Mouse (Mus musculus): ENCODE measurements around the gene Cnih4. TPM values are rescaled to one million over a fixed set of nuclear protein-coding genes. Genes with fewer than 3 reads are reported as not detected.
A peak's percentile ranks its signal among the peaks of the same experiment; 100 is the strongest.

Gene Cnih4
- polyA plus RNA-seq, 1 experiment from 2014 or later: 111 TPM

DNA sequence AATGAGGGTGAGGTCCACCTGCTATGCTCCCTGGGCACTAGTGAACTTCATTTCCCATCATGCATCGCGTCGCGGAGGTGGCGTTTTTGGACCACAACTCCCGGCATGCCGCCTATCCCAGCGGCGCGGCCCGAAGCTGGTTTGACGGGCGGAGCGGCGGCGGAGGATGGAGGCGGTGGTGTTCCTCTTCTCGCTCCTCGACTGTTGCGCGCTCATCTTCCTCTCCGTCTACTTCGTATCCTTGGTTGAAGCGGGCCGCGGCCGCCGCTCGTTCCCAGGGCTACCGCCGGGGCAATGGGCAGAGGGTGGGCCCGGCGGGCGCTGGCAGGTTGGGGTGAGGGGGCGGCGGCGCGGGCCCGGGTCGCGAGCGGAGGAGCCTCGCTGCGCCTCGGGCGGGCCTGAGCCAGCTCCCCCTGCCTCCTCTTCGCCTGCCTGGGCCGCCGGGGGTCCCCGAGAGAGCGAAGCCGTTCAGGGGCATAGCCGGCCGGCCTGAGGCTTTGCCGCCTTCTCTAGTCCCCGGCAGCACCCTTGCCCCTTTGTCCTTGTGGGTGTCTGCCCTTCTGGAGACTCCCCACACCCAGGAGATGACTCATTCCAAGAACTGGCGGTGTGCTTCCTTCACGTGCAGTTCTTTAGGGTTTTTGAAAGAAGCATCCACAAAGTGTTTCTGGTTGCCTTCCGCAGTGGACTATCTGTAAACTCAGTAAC, 6.5 kb downstream of the Cnih4 start:
- Histone ChIP-seq H3K27me3 (ENCODE audit: low read depth, poor library complexity, severe bottlenecking) (no peaks in the 10 kb centered on the region), H3K27ac (peak overlapping the region; percentile 95), H3K4me1 (peaks cover 15% of the 10 kb centered on the region), H3K36me3 (peaks cover 28% of the 10 kb centered on the region), H3K9me3 (replicated peaks) (no peaks in the 10 kb centered on the region), H3K4me3 (peak overlapping the region; percentile 95)
- under 1% methylated on average over 59 of the region's 59 CpGs for WGBS
- DNase-seq (ENCODE audit: low spot score): peak; percentile 93

DNA sequence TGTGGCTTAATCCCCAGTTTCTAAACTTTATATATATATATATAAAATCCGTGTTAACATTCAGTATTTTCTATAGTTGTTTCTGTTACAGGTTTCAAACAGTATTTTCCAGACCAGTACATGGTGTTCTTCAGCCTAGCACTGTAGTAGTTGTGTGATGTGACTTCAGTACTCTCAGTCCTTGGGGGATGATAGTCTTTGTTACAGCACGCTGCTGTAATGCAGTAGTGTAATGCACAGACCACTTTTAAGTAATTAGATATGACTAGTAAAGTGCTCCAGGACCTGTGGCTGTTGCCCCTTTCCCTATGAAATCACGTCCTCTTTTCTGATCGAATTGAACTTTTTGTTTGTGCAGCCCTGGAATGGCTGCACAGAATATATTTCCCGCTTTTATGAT, 7.0 kb downstream of the Cnih4 start:
- Histone ChIP-seq H3K27ac (peak overlapping the region; percentile 95), H3K4me3 (peak overlapping the region; percentile 95), H3K27me3 (ENCODE audit: low read depth, poor library complexity, severe bottlenecking) (no peaks in the 10 kb centered on the region), H3K4me1 (peaks cover 14% of the 10 kb centered on the region), H3K9me3 (replicated peaks) (no peaks in the 10 kb centered on the region), H3K36me3 (peaks cover 34% of the 10 kb centered on the region)
- DNase-seq (ENCODE audit: low spot score): no peak
- whole genome bisulfite sequencing: 51% methylated on average over 5 of the region's 5 CpGs

DNA sequence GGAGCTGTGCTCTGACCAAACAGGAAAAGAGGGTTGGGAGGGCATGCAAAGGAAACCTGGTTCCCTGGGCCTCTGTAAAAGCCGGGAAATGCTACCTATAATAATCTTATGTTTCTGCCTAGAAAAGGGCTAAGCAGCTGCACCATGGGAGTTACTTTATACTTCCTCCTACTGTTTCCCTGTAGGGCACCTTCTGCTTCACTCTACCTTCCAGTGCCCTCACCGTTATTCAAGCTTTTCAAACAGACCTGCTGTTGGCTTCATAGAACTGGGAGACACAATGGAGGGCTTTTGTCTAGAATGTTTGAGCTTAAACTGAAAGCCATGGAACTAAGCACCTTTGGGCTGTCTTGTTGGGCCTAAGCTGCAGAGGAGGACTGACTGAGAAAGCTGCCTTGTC, 23.3 kb downstream of the Cnih4 start:
- no peaks in the 10 kb centered on the region for H3K9me3 ChIP-seq (replicated peaks)
- H3K4me1 ChIP-seq: no peaks in the 10 kb centered on the region
- peaks cover 89% of the 10 kb centered on the region for H3K36me3 ChIP-seq
- no peak for DNase-seq (ENCODE audit: low spot score)
- WGBS: 90% methylated on average over 2 of the region's 2 CpGs
- H3K27me3 ChIP-seq (ENCODE audit: low read depth, poor library complexity, severe bottlenecking): no peaks in the 10 kb centered on the region
- H3K4me3 ChIP-seq: no peak overlapping the region
- H3K27ac ChIP-seq: no peak overlapping the region

DNA sequence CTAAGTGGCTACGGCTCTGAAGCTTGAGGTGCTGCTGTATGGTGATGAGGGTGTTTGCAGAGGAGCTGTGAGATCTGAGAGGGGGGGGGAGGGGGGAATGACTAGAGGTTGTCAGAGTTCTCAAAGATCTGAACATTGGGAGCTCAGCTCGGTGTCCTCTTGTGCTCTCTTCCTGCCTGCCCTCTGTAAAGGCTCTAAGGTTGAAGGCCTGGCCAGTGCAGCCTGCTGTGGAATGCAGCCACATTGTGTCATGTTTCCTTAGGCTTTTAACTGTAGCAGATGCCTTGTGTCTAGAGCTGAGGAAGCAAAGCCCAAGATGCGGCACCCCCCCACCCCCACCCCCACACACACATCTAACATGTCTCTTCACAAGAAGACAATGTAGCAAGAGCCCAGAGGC, 23.9 kb downstream of the Cnih4 start:
- no peak for DNase-seq (ENCODE audit: low spot score)
- Histone ChIP-seq H3K36me3 (peaks cover 85% of the 10 kb centered on the region), H3K9me3 (replicated peaks) (no peaks in the 10 kb centered on the region), H3K27me3 (ENCODE audit: low read depth, poor library complexity, severe bottlenecking) (no peaks in the 10 kb centered on the region), H3K27ac (no peak overlapping the region), H3K4me3 (no peak overlapping the region), H3K4me1 (no peaks in the 10 kb centered on the region)
- WGBS: 73% methylated on average over 3 of the region's 3 CpGs

DNA sequence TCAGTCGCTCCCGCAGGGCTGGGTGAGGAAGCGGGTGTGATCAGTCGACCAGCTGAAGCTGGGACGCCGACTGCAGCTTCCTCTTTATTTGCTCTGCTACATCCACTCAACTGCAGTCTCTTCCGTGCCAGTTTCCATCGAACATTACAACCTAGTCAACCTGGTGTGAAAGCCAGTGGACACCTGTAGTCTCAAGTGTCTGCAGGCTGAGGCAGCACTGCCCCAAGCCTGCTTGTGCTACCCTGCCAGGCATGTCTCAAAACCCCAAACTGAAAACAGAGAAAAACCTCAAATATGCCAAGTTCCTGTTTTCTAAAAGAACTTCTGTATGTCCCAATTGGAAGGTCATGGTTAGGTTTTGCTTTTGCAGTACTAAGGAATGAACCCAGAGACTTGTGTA, 25.7 kb downstream of the Cnih4 start:
- Histone ChIP-seq H3K4me3 (no peak overlapping the region), H3K9me3 (replicated peaks) (no peaks in the 10 kb centered on the region), H3K4me1 (no peaks in the 10 kb centered on the region), H3K27ac (no peak overlapping the region), H3K27me3 (ENCODE audit: low read depth, poor library complexity, severe bottlenecking) (no peaks in the 10 kb centered on the region), H3K36me3 (peaks cover 83% of the 10 kb centered on the region)
- WGBS: 83% methylated on average over 8 of the region's 8 CpGs
- no peak for DNase-seq (ENCODE audit: low spot score)

DNA sequence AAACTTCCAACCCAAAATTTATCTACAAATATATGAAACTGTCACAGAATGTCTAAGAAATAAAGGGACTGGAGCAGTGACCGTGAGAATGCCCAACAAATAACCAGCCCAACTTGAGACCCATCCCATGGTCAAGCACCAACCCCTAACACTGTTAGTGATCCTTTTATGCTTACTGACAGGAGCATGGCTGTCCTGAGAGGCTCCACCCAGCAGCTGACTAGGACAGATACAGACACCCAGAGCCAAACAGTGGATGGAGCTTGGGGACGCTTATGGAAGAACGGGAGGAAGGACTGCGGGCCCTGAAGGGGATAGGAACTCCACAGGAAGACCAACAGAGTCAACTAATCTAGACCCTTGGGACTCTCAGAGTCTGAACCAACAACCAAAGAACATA, 44.4 kb downstream of the Cnih4 start:
- WGBS: 92% methylated on average over 4 of the region's 4 CpGs
- Histone ChIP-seq H3K4me3 (no peak overlapping the region), H3K9me3 (replicated peaks) (no peaks in the 10 kb centered on the region), H3K36me3 (peaks cover 99% of the 10 kb centered on the region), H3K4me1 (no peaks in the 10 kb centered on the region), H3K27ac (no peak overlapping the region), H3K27me3 (ENCODE audit: low read depth, poor library complexity, severe bottlenecking) (no peaks in the 10 kb centered on the region)
- no peak for DNase-seq (ENCODE audit: low spot score)

DNA sequence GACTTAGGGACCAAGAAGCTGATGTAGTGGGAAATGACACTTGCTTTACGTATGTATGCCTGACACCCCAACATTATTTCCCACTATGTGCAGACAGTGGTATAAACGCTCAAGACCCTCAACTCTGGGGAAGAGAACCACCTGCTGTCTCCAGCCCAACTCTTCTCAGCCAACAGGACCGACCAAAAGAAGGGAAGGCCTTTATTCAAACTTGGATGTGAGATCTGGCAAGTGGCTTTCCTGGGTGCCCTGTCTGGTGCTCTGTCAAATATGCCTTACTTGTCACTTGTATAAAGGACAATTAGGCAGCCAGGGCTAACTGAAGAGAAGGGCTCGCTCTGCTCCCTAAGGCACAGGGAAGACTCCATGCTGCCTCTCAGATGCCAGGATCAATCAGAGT, 55.0 kb downstream of the Cnih4 start:
- peaks cover 95% of the 10 kb centered on the region for H3K36me3 ChIP-seq
- H3K4me1 ChIP-seq: no peaks in the 10 kb centered on the region

DNA sequence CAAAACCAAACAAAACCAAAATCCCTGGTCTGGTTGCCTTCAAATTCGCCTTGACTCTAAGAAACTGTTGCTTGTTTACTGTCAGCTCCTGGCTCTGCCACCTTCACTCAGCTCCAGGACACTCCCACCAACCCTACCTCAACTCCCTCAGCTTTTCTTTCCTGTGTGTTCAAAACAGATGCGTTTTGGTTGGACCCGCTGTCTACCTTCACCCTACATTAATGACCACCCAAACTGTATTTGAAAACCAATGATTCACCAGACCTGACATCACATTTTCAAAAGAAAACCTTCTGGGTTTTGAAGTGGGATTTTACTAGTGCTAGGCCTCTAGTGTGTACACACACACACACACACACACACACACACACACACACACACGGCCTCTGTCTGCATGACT, 65.7 kb downstream of the Cnih4 start:
- H3K4me3 ChIP-seq: peak overlapping the region; percentile 100
- 21% methylated on average over 4 of the region's 4 CpGs for WGBS
- no peaks in the 10 kb centered on the region for H3K27me3 ChIP-seq (ENCODE audit: low read depth, poor library complexity, severe bottlenecking)
- peak overlapping the region; percentile 98; the same call in 1 of the 2 replicates for H3K27ac ChIP-seq
- H3K36me3 ChIP-seq: peaks cover 39% of the 10 kb centered on the region
- peaks cover 30% of the 10 kb centered on the region for H3K4me1 ChIP-seq
- no peak for DNase-seq (ENCODE audit: low spot score)
- H3K9me3 ChIP-seq (replicated peaks): no peaks in the 10 kb centered on the region

More for the DNA sequence above, 55.0 kb downstream of the Cnih4 start:
- Histone ChIP-seq H3K9me3 (replicated peaks) (no peaks in the 10 kb centered on the region), H3K4me3 (no peak overlapping the region), H3K27me3 (ENCODE audit: low read depth, poor library complexity, severe bottlenecking) (no peaks in the 10 kb centered on the region), H3K27ac (no peak overlapping the region)
- WGBS: 93% methylated on average over 4 of the region's 4 CpGs
- DNase-seq (ENCODE audit: low spot score): no peak

DNA sequence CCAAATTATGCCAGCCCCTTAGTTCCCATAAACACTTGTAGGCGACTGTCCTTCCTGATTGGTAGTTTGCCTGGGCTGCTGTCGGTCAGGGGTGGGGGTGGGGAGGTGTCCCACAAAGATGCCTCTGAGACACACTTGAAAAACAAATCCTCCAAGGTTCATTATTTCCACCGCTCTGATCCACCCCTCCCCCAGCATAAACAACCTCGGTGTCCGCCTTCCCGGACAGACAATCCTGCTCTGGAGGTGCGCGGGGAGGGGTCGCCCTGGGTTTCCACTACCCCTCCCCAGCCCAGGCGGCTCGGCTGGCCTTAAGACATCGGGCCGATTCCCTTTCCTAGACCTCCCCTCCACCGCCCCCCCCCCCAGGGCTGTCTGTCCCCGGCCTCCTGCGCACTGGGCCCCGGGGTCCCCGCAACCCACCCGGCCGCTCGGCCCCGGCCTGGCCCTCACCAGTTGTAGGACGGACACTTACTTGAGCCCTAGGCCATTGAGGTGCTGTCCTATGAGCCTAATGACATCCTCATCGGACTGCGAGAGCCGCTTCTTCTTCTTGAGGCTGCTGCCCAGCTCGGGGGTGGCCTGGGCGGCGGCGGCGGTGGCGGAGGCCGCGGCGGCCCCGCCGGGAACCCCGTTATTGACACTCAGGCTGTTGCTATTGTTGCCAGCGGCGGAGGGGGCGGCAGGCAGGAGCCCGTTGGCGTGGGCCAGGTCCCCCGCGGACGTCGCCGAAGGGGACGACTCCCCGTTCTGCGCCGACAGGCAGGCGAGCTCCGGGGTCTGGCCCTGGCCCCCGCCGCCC, 66.3 kb downstream of the Cnih4 start:
- Histone ChIP-seq H3K27me3 (ENCODE audit: low read depth, poor library complexity, severe bottlenecking) (no peaks in the 10 kb centered on the region), H3K9me3 (replicated peaks) (no peaks in the 10 kb centered on the region), H3K27ac (peak overlapping the region; percentile 98), H3K36me3 (peaks cover 33% of the 10 kb centered on the region), H3K4me3 (peak overlapping the region; percentile 100), H3K4me1 (peaks cover 30% of the 10 kb centered on the region)
- DNase-seq (ENCODE audit: low spot score): peak; percentile 56
- 1% methylated on average over 51 of the region's 56 CpGs for WGBS

DNA sequence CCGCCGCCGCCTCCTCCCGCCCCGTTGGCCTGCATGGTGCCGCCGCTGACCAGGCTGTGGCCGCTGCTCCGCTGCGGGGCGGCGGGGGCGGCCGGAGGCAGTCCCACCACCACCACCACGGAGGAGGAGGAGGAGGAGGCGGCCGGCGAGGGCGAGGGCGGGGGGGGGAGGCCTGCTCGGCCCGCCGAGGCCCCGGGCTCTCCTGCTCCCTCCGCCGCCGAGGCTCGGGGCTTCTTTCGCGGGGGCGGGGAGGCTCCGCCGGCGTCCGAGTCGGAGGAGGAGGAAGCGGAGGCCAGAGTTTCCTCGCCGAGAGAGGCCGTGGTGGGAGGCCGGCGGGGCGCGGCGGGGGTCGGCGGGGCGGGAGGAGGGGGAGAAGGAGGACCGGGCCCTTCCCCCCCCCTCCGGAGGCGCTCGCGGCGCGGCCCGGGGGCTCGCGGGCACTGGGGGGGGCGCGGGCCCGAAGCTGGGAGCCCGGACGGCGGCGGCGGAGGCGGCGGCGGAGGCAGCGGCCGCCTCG, 67.0 kb downstream of the Cnih4 start:
- under 1% methylated on average over 57 of the region's 72 CpGs for WGBS
- H3K27me3 ChIP-seq (ENCODE audit: low read depth, poor library complexity, severe bottlenecking): no peaks in the 10 kb centered on the region
- peaks cover 33% of the 10 kb centered on the region for H3K4me1 ChIP-seq

DNA sequence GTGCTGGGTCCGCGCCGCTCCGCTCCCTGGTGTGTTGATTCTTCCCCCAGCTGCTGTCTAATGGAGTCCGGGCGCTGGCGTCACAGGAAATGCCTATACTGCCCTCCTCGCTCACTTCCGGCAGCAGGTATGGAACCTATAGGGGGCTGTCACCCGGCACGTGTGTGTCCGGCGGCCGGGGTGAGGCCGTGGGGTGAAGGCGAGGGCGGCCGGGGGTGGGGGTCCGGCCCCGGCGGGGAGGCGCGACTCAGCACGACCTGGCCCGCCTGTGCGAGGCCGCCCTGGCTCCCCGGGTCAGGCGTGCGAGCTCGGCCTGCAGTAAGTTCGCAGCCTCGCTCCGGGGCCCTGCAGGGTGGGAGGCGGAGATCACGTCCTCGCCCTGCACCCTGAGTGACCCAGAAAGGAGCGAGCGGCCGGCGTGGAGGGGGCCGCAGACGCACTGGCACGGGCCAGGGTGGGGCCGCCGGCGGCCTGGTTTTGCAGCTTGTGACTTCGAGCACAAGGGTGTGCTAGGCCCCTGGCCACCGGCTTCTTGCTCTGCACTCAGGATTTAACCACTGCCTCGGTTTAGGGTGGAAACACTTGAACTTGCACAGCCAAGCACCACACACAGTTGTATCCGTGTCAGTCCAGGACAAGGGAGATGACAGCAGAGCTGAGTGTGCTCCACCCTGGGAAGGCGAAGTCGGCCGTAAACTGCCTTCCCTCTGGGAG, 67.6 kb downstream of the Cnih4 start, which contains the start of gene Wdr26:
Gene Wdr26 (minus strand): TSS at position 82 of the 714 bp plus-strand sequence.
- DNase-seq (ENCODE audit: low spot score): peak; percentile 91
- Histone ChIP-seq H3K4me3 (peak within 1 kb of the TSS; percentile 100), H3K27me3 (ENCODE audit: low read depth, poor library complexity, severe bottlenecking) (no peaks in the 10 kb centered on the region), H3K36me3 (peaks cover 20% of the 10 kb centered on the region), H3K27ac (peak within 1 kb of the TSS; percentile 98), H3K9me3 (replicated peaks) (no peaks in the 10 kb centered on the region), H3K4me1 (peaks cover 35% of the 10 kb centered on the region)
- WGBS: under 1% methylated on average over 54 of the region's 54 CpGs

More for the DNA sequence above, 67.0 kb downstream of the Cnih4 start:
- H3K36me3 ChIP-seq: peaks cover 26% of the 10 kb centered on the region
- peak overlapping the region; percentile 98 for H3K27ac ChIP-seq
- peak overlapping the region; percentile 100 for H3K4me3 ChIP-seq
- no peak for DNase-seq (ENCODE audit: low spot score)
- H3K9me3 ChIP-seq (replicated peaks): no peaks in the 10 kb centered on the region

DNA sequence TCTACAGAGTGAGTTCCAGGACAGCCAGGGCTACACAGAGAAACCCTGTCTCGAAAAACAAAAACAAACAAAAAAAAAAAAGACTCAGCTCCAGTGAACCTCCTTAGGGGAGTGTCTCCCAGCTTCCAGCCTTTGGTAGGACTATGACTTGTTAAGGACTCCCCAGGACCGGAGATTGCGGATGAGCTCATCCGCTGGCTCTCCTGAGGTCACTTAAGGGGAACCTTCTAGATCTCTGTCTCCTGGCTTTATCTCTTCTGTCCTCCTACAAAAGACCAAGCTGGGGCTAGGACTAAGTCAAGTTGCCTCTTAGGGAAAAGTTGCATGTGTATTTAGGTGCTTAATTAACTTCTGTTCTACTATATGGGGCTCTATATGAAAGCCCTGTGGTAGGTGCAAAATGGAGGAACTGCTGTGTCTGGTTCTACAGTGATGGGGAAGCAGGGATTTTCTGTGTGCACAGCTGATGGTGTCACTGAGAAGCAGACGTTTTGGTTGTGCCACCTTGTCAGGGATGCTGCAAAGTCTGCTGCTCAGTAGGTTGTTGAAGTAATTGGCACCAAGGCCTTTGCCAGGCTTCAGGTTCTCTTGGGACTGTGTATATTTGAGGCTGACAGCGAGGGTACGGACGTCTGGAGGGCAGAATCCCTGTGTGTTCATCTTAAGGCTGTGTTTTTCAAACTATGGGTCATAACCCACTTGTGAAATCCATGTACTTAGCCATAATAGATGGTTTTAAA, 70.0 kb downstream of the Cnih4 start:
- Histone ChIP-seq H3K9me3 (replicated peaks) (no peaks in the 10 kb centered on the region), H3K36me3 (peaks cover 2% of the 10 kb centered on the region; the same call in 1 of the 2 replicates), H3K4me1 (peaks cover 28% of the 10 kb centered on the region), H3K4me3 (no peak overlapping the region), H3K27me3 (ENCODE audit: low read depth, poor library complexity, severe bottlenecking) (no peaks in the 10 kb centered on the region), H3K27ac (no peak overlapping the region)
- DNase-seq (ENCODE audit: low spot score): no peak
- 86% methylated on average over 8 of the region's 8 CpGs for WGBS

Measured in limb, embryonic 10.5 days (tissue).